Comparison of ENCODE assay signal across 8 mouse cellular contexts in genomic region chr5:121660897-121661254, GRCm38 (mm10). TPM values are rescaled to one million over a fixed set of nuclear protein-coding genes. Genes with fewer than 3 reads are reported as not detected.
DNase-seq lines count a peak whose midpoint lies in the region; ATAC-seq and TF ChIP-seq lines count a peak whose summit lies in the region.

No protein-coding gene starts in this region.

- TF ChIP-seq CTCF in gastrocnemius, adult 2 months (IDR thresholded peaks at IDR 0.05), result no peak

- peak overlapping the region; percentile 97 for H3K9ac ChIP-seq in lung, embryonic 16.5 days (ENCODE audit: low read length)

- DNase-seq in gastrocnemius, adult 2 months, result no peak
- DNase-seq in gastrocnemius, postnatal 25 days, result no peak
- DNase-seq in 3134 (ENCODE audit: extremely low read depth, insufficient read length, low spot score), result peak; percentile 60
- peak; percentile 40 for DNase-seq in brain, adult 2 months (ENCODE audit: low read depth, low spot score)
- DNase-seq in hindbrain, embryonic 10.5 days (ENCODE audit: low spot score), result no peak
- peak; percentile 34 to 42 for DNase-seq in right cerebral cortex, postnatal 10 days (ENCODE audit: low spot score in 2 of 2)
- DNase-seq in cerebellum, adult 11 months, result no peak

- peak; percentile 15; the same call in 1 of the 2 replicates for ATAC-seq in lung, embryonic 16.5 days (ENCODE audit: low read depth)

- H3K4me2 ChIP-seq in lung, embryonic 16.5 days (ENCODE audit: low read depth, low read length), result peak overlapping the region; percentile 62

- H3K4me3 ChIP-seq in gastrocnemius, adult 2 months, result peak overlapping the region; percentile 98
- peak overlapping the region; percentile 96 for H3K4me3 ChIP-seq in hindbrain, embryonic 10.5 days
- peak overlapping the region; percentile 96 for H3K4me3 ChIP-seq in lung, embryonic 16.5 days (ENCODE audit: low read length)

- H3K4me1 ChIP-seq in hindbrain, embryonic 10.5 days (replicated peaks), result peaks cover 25% of the 10 kb centered on the region
- H3K4me1 ChIP-seq in lung, embryonic 16.5 days (replicated peaks; ENCODE audit: control insufficient read depth, insufficient read depth, low read length), result peaks cover 15% of the 10 kb centered on the region

- intact Hi-C loops in gastrocnemius, adult 2 months (cut with DNase I), result loop anchor here (1.0 kb wide), 1 partner anchor 50 kb away; the partner anchor contains the start of gene Atxn2

- H3K36me3 ChIP-seq in hindbrain, embryonic 10.5 days, result peaks cover 36% of the 10 kb centered on the region
- H3K36me3 ChIP-seq in lung, embryonic 16.5 days (ENCODE audit: control insufficient read depth, insufficient read depth, low read length), result peaks cover 14% of the 10 kb centered on the region

- peak overlapping the region; percentile 96 for H3K27ac ChIP-seq in gastrocnemius, adult 2 months
- peak overlapping the region; percentile 90 for H3K27ac ChIP-seq in hindbrain, embryonic 10.5 days
- peak overlapping the region; percentile 70 for H3K27ac ChIP-seq in lung, embryonic 16.5 days (ENCODE audit: low read length)

- WGBS in hindbrain, embryonic 10.5 days, result under 1% methylated on average over 26 of the region's 26 CpGs
- 0% methylated on average over 26 of the region's 26 CpGs for WGBS in lung, embryonic 16.5 days

- no peaks in the 10 kb centered on the region for H3K27me3 ChIP-seq in hindbrain, embryonic 10.5 days (ENCODE audit: insufficient read depth, poor library complexity, severe bottlenecking)
- no peaks in the 10 kb centered on the region for H3K27me3 ChIP-seq in lung, embryonic 16.5 days (ENCODE audit: control insufficient read depth, insufficient read depth, low read depth, low read length)

- H3K9me3 ChIP-seq in hindbrain, embryonic 10.5 days, result no peaks in the 10 kb centered on the region
- H3K9me3 ChIP-seq in lung, embryonic 16.5 days (ENCODE audit: control insufficient read depth, low read length), result no peaks in the 10 kb centered on the region

RNA-seq across cellular contexts. Expression of gene Brap, which starts 0.5 kb away (rescaled TPM):
- total RNA-seq in gastrocnemius, adult 2 months (2021), result 10 to 100 TPM; 31.5 to 35.5 TPM
- total RNA-seq in gastrocnemius, postnatal 25 days (2021), result 10 to 100 TPM; 27.3 to 30.2 TPM
- polyA plus RNA-seq in hindbrain, embryonic 10.5 days (2016; fragmentation: Nextera tagmentation; extraction: Ambion mirVana), result 41.6 and 41.9 TPM in 2 replicates
- polyA plus RNA-seq in lung, embryonic 16.5 days (2015; fragmentation: Nextera tagmentation; extraction: Ambion mirVana), result 32.4 and 36.5 TPM in 2 replicates

RNA-seq across cellular contexts. Expression of gene Acad10, which starts 0.6 kb away (rescaled TPM):
- total RNA-seq in gastrocnemius, adult 2 months (2021), result 10 to 100 TPM in 1 of 2 experiments, 1 to 10 TPM in 1; 9.1 to 14.9 TPM
- total RNA-seq in gastrocnemius, postnatal 25 days (2021), result 1 to 10 TPM; 7.3 to 9.3 TPM
- 3.0 and 3.5 TPM in 2 replicates for polyA plus RNA-seq in hindbrain, embryonic 10.5 days (2016; fragmentation: Nextera tagmentation; extraction: Ambion mirVana)
- 3.1 and 3.6 TPM in 2 replicates for polyA plus RNA-seq in lung, embryonic 16.5 days (2015; fragmentation: Nextera tagmentation; extraction: Ambion mirVana)

RNA-seq across cellular contexts. Expression of gene Acad12, which starts 42.1 kb away (rescaled TPM):
- 10 to 100 TPM; 23.3 to 34.5 TPM for total RNA-seq in gastrocnemius, adult 2 months (2021)
- total RNA-seq in gastrocnemius, postnatal 25 days (2021), result 10 to 100 TPM; 22.2 to 22.3 TPM
- 1.9 TPM in 2 replicates for polyA plus RNA-seq in hindbrain, embryonic 10.5 days (2016; fragmentation: Nextera tagmentation; extraction: Ambion mirVana)
- 2.7 and 3.4 TPM in 2 replicates for polyA plus RNA-seq in lung, embryonic 16.5 days (2015; fragmentation: Nextera tagmentation; extraction: Ambion mirVana)

RNA-seq across cellular contexts. Expression of gene Atxn2, which starts 50.3 kb away (rescaled TPM):
- 100 to 1,000 TPM in 1 of 2 experiments, 10 to 100 TPM in 1; 94.6 to 117 TPM for total RNA-seq in gastrocnemius, adult 2 months (2021)
- total RNA-seq in gastrocnemius, postnatal 25 days (2021), result 10 to 100 TPM; 94.1 to 97.6 TPM
- 38.6 and 42.0 TPM in 2 replicates for polyA plus RNA-seq in hindbrain, embryonic 10.5 days (2016; fragmentation: Nextera tagmentation; extraction: Ambion mirVana)
- polyA plus RNA-seq in lung, embryonic 16.5 days (2015; fragmentation: Nextera tagmentation; extraction: Ambion mirVana), result 30.0 and 31.8 TPM in 2 replicates

Comparison
In these comparisons a context has a peak if more than half of its experiments do, and no peak if none do; other contexts are left out.
1. DNase-seq: peak in 3134 (single experiment), brain, adult 2 months (single experiment) and right cerebral cortex, postnatal 10 days (2 of 2); none in gastrocnemius, adult 2 months (single experiment), gastrocnemius, postnatal 25 days (single experiment), hindbrain, embryonic 10.5 days (single experiment) and cerebellum, adult 11 months (single experiment).
2. Peak in every context shown above with its lines, with median percentiles within 50 percentile points of each other: H3K27ac ChIP-seq and H3K4me3 ChIP-seq.